ENCODE assay signal across 8 mouse cellular contexts in genomic region chr1:187999121-187999520, GRCm38 (mm10).
A peak's percentile ranks its signal among the peaks of the same experiment; 100 is the strongest.
DNase-seq lines count a peak whose midpoint lies in the region; ATAC-seq and TF ChIP-seq lines count a peak whose summit lies in the region.
"Had no signal": no experiment of that assay in that cellular context is flagged by ENCODE, and none has a peak within 500 bp of the region (broad histone marks: within the 10 kb centered on the region; RNA-seq: fewer than 3 reads in every experiment).

No protein-coding gene starts in this region.

- H3K36me3 ChIP-seq in heart, embryonic 15.5 days = no peaks in the 10 kb centered on the region
- H3K36me3 ChIP-seq in neural tube, embryonic 12.5 days = no peaks in the 10 kb centered on the region
- H3K36me3 ChIP-seq in intestine, postnatal 0 days (ENCODE audit: control insufficient read depth, insufficient read depth) = no peaks in the 10 kb centered on the region
- no peaks in the 10 kb centered on the region for H3K36me3 ChIP-seq in stomach, postnatal 0 days (ENCODE audit: control insufficient read depth, insufficient read depth, low read length)

- peak overlapping the region; percentile 57 for H3K4me2 ChIP-seq in heart, embryonic 15.5 days
- peak overlapping the region; percentile 28; the same call in 1 of the 2 replicates for H3K4me2 ChIP-seq in neural tube, embryonic 12.5 days (replicated peaks)
- H3K4me2 ChIP-seq in intestine, postnatal 0 days (replicated peaks; ENCODE audit: low read depth) = peak overlapping the region; percentile 60
- 0 out of 2 replicates have a peak overlapping the region, but pooled peaks have one; percentile 11 for H3K4me2 ChIP-seq in stomach, postnatal 0 days (replicated peaks; ENCODE audit: low read depth)

- no peaks in the 10 kb centered on the region for H3K9me3 ChIP-seq in heart, embryonic 15.5 days (replicated peaks)
- H3K9me3 ChIP-seq in neural tube, embryonic 12.5 days = no peaks in the 10 kb centered on the region
- no peaks in the 10 kb centered on the region for H3K9me3 ChIP-seq in intestine, postnatal 0 days (ENCODE audit: control insufficient read depth)
- no peaks in the 10 kb centered on the region for H3K9me3 ChIP-seq in stomach, postnatal 0 days (ENCODE audit: control insufficient read depth, low read length)

- no peak for TF ChIP-seq EP300 in stomach, postnatal 0 days (optimal IDR thresholded peaks at IDR 0.05)

- H3K27me3 ChIP-seq in heart, embryonic 15.5 days = no peaks in the 10 kb centered on the region
- no peaks in the 10 kb centered on the region for H3K27me3 ChIP-seq in neural tube, embryonic 12.5 days (replicated peaks)
- no peaks in the 10 kb centered on the region for H3K27me3 ChIP-seq in intestine, postnatal 0 days (replicated peaks; ENCODE audit: control insufficient read depth, insufficient read depth, low read length)
- H3K27me3 ChIP-seq in stomach, postnatal 0 days (ENCODE audit: control insufficient read depth, insufficient read depth, low read length) = no peaks in the 10 kb centered on the region

- H3K27ac ChIP-seq in heart, embryonic 15.5 days = peak overlapping the region; percentile 60
- H3K27ac ChIP-seq in neural tube, embryonic 12.5 days = no peak overlapping the region
- H3K27ac ChIP-seq in intestine, postnatal 0 days (ENCODE audit: low read depth, low read length) = no peak overlapping the region
- H3K27ac ChIP-seq in stomach, postnatal 0 days (replicated peaks) = no peak overlapping the region

- no peak for TF ChIP-seq CTCF in intestine, postnatal 0 days (IDR thresholded peaks at IDR 0.05; ENCODE audit: low read depth)
- no peak for TF ChIP-seq CTCF in stomach, postnatal 0 days (IDR thresholded peaks at IDR 0.05; ENCODE audit: low read depth)

- peaks cover 10% of the 10 kb centered on the region; the same call in 1 of the 2 replicates for H3K4me1 ChIP-seq in heart, embryonic 15.5 days (replicated peaks)
- peaks cover 5% of the 10 kb centered on the region for H3K4me1 ChIP-seq in neural tube, embryonic 12.5 days
- no peaks in the 10 kb centered on the region for H3K4me1 ChIP-seq in intestine, postnatal 0 days (replicated peaks; ENCODE audit: control insufficient read depth, insufficient read depth, low read length)
- H3K4me1 ChIP-seq in stomach, postnatal 0 days (replicated peaks; ENCODE audit: control insufficient read depth, insufficient read depth) = no peaks in the 10 kb centered on the region

- DNase-seq in heart, adult 9 months (ENCODE audit: low spot score in 2 of 2) = no peak
- DNase-seq in neural tube, embryonic 10.5 days (ENCODE audit: extremely low spot score, low spot score) = no peak
- DNase-seq in stomach, postnatal 0 days (ENCODE audit: low spot score) = peak; percentile 34
- DNase-seq in thymus, postnatal 0 days (ENCODE audit: low spot score) = no peak
- DNase-seq: cerebellum, adult 9-10 months had no signal

- 39% methylated on average over 4 of the region's 4 CpGs for WGBS in heart, embryonic 15.5 days
- WGBS in neural tube, embryonic 12.5 days = 60% methylated on average over 4 of the region's 4 CpGs
- WGBS in intestine, postnatal 0 days = 39% methylated on average over 4 of the region's 4 CpGs
- WGBS in stomach, postnatal 0 days = 48% methylated on average over 4 of the region's 4 CpGs

- ATAC-seq in heart, embryonic 15.5 days (replicated peaks; ENCODE audit: insufficient number of reproducible peaks, insufficient read depth, low FRiP score, low read depth) = no peak
- no peak for ATAC-seq in neural tube, embryonic 12.5 days (ENCODE audit: low FRiP score, low read depth)
- no peak for ATAC-seq in intestine, postnatal 0 days
- ATAC-seq in stomach, postnatal 0 days (ENCODE audit: low FRiP score, low TSS enrichment) = peak; percentile 54; the same call in 1 of the 2 replicates

- peak overlapping the region; percentile 48 for H3K4me3 ChIP-seq in heart, embryonic 15.5 days
- H3K4me3 ChIP-seq in neural tube, embryonic 12.5 days = peak overlapping the region; percentile 15; the same call in 1 of the 2 replicates
- H3K4me3 ChIP-seq in intestine, postnatal 0 days (ENCODE audit: low read depth, low read length) = peak overlapping the region; percentile 33
- peak overlapping the region; percentile 20; the same call in 1 of the 2 replicates for H3K4me3 ChIP-seq in stomach, postnatal 0 days (ENCODE audit: low read depth, low read length)

- peak overlapping the region; percentile 38 for H3K9ac ChIP-seq in heart, embryonic 15.5 days
- H3K9ac ChIP-seq in neural tube, embryonic 12.5 days = no peak overlapping the region
- H3K9ac ChIP-seq in intestine, postnatal 0 days (ENCODE audit: low read depth, low read length) = no peak overlapping the region
- H3K9ac ChIP-seq in stomach, postnatal 0 days (ENCODE audit: low read length) = no peak overlapping the region
